Mouse (Mus musculus) embryonic fibroblast, embryonic 13.5 days (primary cell): Measurements from ENCODE around the gene Ino80d.

ENCODE experiments used
- CTCF ChIP-seq: IDR thresholded peaks from 2 replicates; pipeline ENCODE4 v1.5.1; 2011; ENCODE audit warnings: mild to moderate bottlenecking, control low read depth, low read length, moderate library complexity, borderline replicate concordance; ENCODE audit not compliant: insufficient read depth
- POLR2A ChIP-seq: IDR thresholded peaks from 2 replicates; pipeline ENCODE4 v1.6.1; 2011; ENCODE audit warnings: low read depth, mild to moderate bottlenecking, control low read depth, low read length, moderate library complexity

GRCm38 (mm10) chr1:62914495-62914894 is 200.0 kb downstream of the Ino80d start:
- TF ChIP-seq CTCF (no peak), POLR2A (no peak)
